Mouse (Mus musculus): ENCODE results near the gene Tusc2.
"Not testable (repeated sequence)": the region's sequence is repeated elsewhere in the genome, so short reads cannot be mapped to it uniquely, and the experiment has no call there.

Tusc2 gene

GRCm38 (mm10) chr9:107569270-107569669 lies 6.2 kb downstream of the Tusc2 start:
- DNase-seq: no peak

DNA sequence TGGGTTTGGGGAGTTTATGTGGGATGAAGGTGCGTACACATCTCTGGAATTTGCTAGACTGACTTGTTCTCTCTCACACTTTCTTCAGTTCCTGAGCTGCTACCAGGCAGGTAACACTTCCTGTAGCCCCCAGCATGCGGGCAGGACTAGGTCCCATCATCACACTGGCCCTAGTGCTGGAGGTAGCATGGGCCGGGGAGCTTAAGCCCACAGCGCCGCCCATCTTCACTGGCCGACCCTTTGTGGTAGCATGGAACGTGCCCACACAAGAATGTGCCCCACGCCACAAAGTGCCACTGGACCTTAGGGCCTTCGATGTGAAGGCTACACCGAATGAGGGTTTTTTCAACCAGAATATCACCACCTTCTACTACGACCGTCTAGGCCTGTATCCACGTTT lies 7.0 kb downstream of the Tusc2 start:
- DNase-seq: no peak

DNA sequence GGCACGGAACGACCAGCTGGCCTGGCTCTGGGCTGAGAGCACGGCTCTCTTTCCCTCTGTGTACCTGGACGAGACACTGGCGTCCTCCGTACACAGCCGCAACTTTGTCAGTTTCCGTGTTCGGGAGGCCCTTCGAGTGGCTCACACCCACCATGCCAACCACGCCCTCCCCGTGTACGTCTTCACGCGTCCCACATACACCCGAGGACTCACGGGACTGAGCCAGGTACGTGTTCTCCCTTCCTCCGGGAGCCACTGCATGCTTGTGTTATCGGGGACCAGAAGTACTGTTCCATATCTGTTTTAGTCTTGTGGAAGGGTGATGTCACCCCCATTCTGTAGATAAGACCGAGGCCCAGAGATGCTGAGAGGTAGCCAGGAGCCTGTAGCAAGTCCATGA lies 7.8 kb downstream of the Tusc2 start:
- no peak for DNase-seq

GRCm38 (mm10) chr9:107571534-107572326 lies 8.7 kb downstream of the Tusc2 start:
- DNase-seq: peak; percentile 71

DNA sequence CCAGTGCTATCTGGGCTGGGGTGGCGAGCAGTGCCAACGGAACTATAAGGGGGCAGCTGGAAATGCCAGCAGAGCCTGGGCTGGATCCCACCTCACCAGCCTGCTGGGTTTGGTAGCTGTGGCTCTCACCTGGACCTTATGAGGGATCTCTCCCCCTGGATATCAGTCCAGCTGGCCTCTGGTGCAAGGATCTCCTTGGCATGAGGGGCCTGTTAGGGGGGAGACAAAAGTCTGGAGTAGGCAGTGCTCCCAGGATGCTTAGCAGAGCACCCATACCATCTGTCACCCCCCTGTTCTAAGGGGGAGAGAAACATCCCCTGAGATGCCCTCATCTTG lies 9.2 kb downstream of the Tusc2 start:
- DNase-seq: no peak

DNA sequence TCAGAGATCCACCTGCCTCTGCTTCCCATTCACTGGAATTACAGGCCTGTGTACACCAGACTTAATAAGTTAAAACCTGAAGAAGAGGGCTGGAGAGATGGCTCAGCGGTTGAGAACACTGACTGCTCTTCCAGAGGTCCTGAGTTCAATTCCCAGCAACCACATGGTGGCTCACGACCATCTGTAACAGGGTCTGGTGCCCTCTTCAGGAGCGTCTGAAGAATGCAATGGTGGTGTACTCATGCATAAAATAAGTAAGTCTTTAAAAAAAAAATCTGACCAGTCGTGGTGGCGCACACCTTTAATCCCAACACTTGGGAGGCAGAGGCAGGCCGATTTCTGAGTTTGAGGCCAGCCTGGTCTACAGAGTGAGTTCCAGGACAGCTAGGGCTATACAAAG lies 10.7 kb downstream of the Tusc2 start:
- DNase-seq: not testable (repeated sequence)

DNA sequence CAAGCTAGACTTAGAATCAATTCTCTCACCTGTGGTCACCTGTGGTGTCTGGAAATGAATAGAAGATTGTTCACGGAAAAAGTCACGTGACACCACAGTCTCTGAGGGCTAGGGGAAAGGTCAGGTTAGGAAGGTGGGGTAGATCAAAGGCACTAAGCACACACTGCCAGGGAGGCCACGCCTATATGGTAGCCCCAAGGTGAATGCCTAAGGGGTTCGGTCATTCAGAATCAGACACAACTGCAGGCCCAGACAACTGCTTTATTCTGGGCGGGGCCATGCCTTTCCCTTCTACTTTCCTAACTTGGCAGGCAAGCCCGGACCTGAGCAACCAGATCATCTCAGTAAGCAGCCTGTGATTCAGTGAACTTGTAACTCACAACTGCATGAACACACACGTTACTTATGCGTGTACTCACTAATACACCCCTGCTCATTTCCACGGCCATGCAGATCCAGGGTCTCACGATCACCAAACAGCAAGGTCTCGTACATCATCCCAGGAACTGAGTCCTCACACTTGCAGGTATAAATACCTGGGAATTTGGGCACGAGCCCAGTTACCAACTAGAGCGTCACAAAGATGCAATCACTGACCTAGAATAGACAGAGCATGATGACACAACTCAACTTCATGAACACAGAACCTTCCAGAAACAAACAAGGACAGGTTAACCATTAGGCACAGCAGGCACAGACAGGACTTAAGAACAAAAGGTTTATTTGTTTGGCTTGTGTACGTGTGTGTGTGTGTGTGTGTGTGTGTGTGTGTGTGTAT lies 12.7 kb downstream of the Tusc2 start:
- DNase-seq: no peak

DNA sequence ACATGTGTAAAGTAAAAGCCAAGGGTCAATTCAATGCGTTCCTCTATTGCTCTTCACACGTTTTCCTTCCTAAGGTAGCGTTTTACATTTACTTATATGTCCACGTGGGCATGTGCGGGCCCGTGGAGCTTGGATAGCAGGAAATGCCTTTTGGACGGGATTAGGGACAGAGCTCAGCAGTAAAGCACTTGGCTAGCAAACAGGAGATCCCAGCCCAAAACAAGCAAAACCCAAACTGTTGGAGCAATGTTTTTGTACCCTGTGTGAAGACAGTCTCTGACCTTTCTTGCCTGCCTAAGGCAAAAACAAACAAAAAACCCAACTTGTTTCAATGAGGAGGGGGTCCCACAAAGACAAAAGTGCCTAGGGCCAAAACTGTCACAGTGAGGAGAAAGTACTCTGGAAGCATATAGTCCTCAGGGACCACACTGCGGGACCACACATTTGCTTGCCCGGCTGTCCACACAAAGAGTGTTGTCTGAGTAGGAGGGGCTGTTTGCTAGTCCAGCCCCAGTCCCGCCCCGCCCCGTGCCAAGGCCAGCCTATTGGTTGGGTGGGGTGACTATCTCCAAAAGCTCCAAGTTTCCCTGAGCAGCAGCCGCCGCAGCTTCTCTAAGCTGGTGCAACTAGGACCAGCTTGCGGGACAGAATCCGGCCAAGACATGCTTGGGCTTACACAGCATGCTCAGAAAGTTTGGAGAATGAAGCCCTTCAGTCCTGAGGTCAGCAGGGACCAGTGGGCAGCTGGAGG lies 13.5 kb downstream of the Tusc2 start, which contains the start of gene Hyal1:
Gene Hyal1 (plus strand): TSS at position 571 of the 751 bp plus-strand sequence.
- DNase-seq: peak; percentile 91

GRCm38 (mm10) chr9:107577871-107578270 lies 14.8 kb downstream of the Tusc2 start:
- DNase-seq: no peak

GRCm38 (mm10) chr9:107578587-107578986 lies 15.5 kb downstream of the Tusc2 start, which contains the start of gene Naa80:
Naa80 (plus strand) TSS chr9:107578887.
- DNase-seq: no peak

DNA sequence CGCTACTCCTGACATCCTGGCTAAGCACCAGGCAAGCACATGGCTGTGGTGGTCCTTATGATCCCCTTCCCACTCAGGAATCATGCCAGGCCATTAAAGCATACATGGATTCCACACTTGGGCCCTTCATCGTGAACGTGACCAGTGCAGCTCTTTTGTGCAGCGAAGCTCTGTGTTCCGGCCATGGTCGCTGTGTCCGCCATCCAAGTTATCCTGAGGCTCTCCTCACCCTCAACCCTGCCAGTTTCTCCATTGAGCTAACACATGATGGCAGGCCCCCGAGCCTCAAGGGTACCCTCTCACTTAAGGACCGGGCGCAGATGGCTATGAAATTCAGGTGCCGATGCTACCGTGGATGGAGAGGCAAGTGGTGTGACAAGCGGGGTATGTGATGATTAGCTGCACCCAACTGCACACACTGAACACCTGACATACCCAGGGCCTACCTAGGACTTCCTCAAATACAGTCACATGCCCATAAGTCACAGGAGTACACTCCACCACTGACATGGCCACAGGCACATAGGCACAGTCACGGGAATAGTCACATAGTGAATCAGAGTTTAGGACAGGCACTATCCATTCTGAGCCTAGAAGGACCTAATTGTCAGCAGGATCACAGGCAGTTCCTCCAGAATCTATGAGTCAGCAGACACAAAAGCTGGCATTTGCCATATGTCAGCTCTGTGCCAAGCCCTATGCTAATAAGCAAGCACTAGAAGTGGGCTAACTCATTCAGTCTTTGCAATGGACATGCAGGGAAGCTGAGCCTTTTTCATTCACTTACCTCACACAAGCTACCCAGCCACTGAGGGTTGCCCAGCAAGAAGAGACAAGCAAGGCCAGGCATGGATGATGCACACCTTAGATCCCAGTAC lies 16.2 kb downstream of the Tusc2 start:
- DNase-seq: no peak

DNA sequence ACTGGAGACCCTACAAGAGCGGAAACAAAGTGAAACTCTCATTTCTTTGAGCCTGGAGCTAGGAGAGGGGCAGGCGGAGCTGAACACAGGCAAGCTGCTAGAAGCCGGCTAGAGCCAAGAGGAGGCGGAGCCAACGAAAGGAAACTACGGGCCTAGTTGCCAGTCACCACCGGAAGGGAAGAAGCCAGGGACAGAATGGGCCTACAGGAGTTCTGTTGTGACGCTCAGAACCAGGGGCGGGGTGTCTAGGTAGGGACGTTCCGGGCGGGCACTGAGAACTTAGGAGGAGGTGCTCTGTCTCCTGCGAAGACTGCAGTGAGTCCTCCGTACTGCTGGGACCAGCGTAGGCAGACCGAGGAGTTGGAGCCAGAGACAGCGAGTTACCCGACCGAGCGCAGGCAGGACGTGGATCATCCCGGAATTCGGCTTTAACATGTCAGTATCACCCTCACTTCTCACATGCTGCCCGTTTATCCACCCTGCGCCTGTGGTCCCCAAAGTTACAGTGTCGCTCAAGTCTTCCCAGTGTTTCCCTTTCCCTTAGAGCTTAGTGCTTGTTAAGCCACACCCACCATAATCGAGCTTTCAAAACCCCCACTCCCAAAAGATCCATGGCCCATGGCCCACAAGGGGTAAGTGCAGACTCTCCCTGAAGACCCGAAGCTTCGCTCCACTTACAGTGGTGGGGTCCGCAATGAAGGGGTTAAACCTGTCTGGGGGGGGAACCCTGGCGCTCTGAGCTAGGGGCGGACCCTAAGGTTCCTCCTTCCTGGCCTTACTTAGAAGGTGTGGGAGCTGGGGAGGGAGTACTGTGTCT lies 17.7 kb downstream of the Tusc2 start, which contains the start of gene Hyal3:
Gene Hyal3 (plus strand): TSS at position 318 of the 817 bp plus-strand sequence.
- peak; percentile 97 for DNase-seq

DNA sequence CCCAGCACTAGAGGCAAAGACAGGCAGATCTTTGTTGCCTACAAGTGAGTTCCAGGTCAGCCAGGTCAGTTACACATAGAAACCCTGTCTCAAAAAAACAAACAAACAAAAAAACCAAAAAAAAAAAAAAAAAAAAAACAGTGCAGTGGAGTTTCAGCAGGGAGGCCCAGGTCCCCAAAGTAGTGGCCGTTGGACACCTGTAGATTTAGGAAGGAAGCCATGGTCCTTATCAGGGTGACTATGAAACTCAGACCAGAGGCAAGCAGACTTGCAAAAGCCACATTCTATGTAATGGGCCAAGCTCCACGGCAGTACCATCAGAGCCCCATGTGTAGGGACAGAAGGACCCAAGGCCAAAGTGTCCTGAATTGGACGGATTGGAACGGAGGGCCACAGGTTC lies 18.5 kb downstream of the Tusc2 start:
- no peak for DNase-seq

DNA sequence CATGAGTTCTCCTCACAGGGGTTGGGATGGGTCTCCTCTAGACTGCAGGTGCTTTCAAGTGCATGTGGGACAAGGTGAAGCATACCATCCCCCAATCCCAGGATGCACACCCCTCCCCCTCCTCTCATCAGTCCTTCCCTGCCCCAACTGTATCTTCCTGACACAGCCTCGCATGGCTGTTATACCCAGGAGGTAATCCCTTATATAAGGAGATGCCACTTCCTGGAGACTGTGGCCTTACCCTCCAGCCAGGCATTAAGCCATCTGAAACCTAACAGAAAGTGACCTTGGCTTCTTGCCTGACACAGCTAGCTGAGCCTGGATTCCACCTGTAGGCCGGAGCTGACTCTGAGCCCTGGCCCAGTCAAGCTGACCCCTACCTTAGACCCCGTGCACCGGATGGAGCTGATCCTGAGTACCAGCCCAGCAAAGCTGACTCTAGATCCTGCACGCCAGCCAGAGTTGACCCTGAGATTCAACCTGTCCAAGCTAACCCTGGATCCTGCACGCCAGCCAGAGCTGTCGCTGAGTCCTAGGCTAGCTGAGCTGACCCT lies 19.5 kb downstream of the Tusc2 start:
- DNase-seq: no peak

DNA sequence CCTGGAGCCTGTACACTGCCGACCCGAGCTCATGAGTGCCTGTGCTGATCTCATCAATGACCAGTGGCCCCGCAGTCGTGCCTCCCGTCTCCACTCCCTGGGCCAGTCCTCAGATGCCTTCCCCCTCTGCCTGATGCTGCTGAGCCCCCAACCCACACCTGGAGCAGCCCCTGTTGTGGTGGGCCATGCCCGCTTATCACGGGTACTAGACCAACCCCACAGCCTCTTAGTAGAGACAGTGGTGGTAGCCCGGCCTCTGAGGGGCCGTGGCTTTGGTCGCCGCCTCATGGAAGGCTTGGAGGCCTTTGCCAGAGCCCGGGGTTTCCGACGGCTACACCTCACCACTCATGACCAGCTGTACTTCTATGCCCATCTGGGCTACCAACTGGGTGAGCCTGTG lies 20.1 kb downstream of the Tusc2 start:
- no peak for DNase-seq

DNA sequence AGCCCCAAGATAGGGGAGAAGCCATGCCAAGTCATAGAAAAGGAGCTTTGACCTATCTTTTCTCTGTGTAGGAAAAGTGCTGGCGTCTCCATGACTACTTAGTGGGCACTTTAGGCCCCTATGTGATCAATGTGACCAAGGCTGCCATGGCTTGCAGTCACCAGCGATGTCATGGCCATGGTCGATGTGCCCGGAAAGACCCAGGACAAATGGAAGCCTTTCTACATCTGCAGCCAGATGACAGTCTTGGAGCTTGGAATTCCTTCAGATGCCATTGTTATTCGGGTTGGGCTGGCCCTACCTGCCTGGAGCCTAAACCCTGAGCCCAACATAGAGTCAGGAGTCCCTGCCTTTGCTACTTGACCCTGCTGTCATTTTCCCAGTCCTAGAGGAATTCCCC lies 23.4 kb downstream of the Tusc2 start:
- no peak for DNase-seq

DNA sequence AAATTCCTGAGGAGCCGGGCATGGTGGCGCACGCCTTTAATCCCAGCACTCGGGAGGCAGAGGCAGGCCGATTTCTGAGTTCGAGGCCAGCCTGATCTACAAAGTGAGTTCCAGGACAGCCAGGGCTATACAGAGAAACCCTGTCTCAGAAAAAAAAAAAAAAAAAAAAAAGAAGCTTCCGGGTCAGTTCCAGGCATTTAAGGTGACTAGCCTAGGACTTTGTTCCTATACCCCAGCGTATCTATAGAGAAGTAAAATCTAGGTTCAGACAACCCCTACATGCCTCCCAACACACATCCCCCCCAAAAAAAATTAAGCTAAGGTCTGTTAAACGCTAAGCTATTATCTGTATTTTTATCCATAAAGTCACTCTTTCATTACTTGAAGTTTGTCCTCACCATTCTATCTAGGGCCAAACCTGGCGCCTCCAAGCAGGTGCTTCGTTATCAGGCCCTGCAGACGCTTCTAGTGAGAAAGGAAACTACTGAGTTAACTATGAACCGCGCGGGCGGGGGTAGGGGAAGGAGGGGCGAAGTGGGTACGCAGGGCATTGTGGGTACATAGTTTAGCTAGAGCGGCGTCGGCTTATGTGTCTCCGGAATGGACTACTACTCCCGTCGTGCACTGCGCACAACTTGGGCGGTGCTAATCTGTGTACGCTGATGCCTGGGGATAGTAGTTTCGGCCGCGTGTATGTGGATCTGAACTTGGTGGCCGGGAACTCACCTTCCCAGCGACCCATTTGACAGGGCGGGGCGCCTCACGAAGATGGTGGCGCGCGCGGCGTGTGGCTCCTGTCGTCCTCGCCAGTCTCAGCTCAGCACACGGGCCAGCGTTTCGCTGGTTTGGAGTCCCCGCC lies 24.1 kb downstream of the Tusc2 start, which contains the start of gene Ifrd2:
Gene Ifrd2 (plus strand): TSS at position 669 of the 859 bp plus-strand sequence.
- peak; percentile 100 for DNase-seq

DNA sequence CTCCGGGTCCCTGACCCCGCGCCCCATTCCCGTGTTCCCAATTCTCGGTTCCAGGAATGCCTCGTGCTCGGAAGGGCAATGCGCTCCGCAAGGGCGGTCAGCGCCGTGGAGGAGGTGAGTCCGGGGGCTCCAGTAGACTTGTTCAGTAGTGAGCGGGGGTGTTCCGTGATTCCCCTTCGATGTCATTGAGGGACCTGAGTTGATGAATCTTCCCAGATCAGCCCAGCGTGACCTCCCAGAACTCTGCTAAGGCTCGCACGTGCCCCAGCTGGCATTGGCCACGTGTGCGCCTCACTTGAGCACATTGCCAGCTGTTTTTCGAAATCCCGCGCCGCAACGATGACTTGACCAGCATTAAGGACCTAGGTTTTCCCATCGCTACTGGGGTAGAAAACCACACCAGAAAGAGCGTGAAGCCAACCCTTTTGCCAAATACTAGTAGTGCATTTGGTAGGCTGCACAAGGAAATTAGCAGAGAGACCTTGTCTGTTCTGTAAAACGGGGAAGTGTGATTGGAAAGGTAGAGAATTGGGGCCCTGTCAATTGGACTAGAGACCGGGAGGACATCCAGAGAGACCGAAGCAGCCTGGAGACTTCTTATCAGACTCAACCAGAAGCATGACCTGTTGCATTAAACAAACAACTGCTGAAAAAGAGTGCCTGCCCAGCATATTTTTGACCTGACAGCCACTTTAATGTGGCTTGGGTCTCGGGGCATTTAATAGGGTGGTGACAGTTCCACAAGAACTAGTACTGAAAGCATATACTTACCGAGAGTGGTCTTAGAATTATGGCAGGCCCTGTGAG lies 25.0 kb downstream of the Tusc2 start:
- peak; percentile 80 for DNase-seq
